Mouse (Mus musculus) olfactory bulb, adult 2 months (tissue): ENCODE data around the gene Sik3.

ENCODE experiments used
- CTCF ChIP-seq: fragments of 200-500 bp; IDR thresholded peaks from 2 replicates; pipeline ENCODE4 v1.5.1; 2012; ENCODE audit warnings: low read depth, mild to moderate bottlenecking, low read length, moderate library complexity; ENCODE audit not compliant: insufficient read depth
- POLR2A ChIP-seq: fragments of 200-500 bp; IDR thresholded peaks from 2 replicates; pipeline ENCODE4 v1.6.1; 2012; ENCODE audit warnings: mild to moderate bottlenecking, low read depth, low read length, moderate library complexity; ENCODE audit not compliant: insufficient read depth

DNA sequence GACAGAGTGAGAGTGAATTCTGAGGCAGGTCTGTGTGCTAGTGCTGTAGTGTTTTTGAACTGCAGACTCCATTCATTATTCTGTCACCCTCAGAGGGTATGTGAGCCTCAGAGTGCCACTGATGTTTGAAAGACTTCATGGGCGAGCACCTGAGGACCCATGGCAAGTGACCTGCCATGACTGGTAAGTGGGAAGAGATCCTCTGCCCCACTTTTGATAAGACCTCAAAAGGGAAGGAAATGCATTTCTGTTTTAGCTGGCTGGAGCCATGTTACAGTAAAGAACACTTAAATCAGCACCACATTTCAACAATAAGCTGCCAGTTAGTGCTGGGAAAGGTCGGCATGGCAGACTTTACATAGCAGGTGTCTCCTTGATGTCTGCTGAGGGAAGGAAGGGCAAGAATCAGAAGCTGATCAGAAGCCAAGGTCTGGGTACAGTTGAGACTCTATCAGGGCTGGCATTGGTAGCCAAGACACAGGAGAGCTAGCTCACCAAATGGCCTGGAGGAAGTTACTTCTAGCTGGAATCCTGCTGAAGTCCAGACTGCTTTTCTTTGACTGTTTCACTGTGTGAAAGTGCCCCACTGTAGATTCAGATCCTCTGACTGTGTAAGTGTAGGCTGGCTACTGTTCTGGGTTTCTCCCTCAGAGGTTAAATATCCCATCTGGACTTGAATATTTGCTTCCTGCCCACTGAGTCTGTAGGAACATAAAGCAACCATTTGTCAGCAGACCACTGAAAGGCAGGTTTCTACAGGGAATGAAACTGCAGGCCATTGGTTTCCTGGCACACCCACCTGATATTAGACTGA, 138.5 kb downstream of the Sik3 start:
- TF ChIP-seq CTCF (no peak), POLR2A (no peak)
